Mouse (Mus musculus): Measurements from ENCODE around the gene Gm5891. TPM values are rescaled to one million over a fixed set of nuclear protein-coding genes. Genes with fewer than 3 reads are reported as not detected.

Gm5891 gene
- not detected for polyA plus RNA-seq (2014; fragmentation: Illumina TruSeq; extraction: RNeasy Lipid Tissue Mini Kit (QIAGEN cat#74804); ENCODE audit: low read depth, low replicate concordance)

DNA sequence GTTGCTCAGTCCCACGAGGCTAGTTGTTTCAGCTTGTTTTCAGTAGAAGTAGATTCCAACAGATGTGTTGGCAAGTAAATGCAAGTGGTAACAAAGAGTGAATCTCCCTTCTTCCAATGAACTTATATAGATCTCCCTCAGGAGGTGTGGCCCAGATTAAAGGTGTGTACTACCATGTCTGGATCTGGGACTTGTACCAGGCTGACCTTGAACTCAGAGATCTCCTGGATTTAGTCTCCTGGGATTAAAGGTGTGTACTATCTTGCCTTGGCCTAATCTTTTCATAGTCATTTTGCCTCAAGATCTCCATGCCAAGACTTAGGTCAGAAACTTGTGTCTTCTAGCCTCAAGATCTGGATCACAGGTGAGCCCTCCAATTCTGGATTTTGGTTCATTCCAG, at the start of gene Gm5891:
Gene Gm5891 (minus strand): TSS at position 101 of the 400 bp plus-strand sequence.

Other genes with a start within 250 kb of the Gm5891 start
- gene Gm4175, start 159.8 kb downstream of the Gm5891 start, polyA plus RNA-seq (2014; fragmentation: Illumina TruSeq; extraction: RNeasy Lipid Tissue Mini Kit (QIAGEN cat#74804); ENCODE audit: low read depth, low replicate concordance): not detected
- gene Gm4177, start 124.6 kb downstream of the Gm5891 start, polyA plus RNA-seq (2014; fragmentation: Illumina TruSeq; extraction: RNeasy Lipid Tissue Mini Kit (QIAGEN cat#74804); ENCODE audit: low read depth, low replicate concordance): not detected
- not detected for gene Vmn1r135, start 88.9 kb downstream of the Gm5891 start, polyA plus RNA-seq (2014; fragmentation: Illumina TruSeq; extraction: RNeasy Lipid Tissue Mini Kit (QIAGEN cat#74804); ENCODE audit: low read depth, low replicate concordance)
- not detected for gene Gm5725, start 77.0 kb downstream of the Gm5891 start, polyA plus RNA-seq (2014; fragmentation: Illumina TruSeq; extraction: RNeasy Lipid Tissue Mini Kit (QIAGEN cat#74804); ENCODE audit: low read depth, low replicate concordance)
- not detected for gene Vmn1r137, start 73.3 kb upstream of the Gm5891 start, polyA plus RNA-seq (2014; fragmentation: Illumina TruSeq; extraction: RNeasy Lipid Tissue Mini Kit (QIAGEN cat#74804); ENCODE audit: low read depth, low replicate concordance)
- gene Vmn1r138, start 107.6 kb upstream of the Gm5891 start, polyA plus RNA-seq (2014; fragmentation: Illumina TruSeq; extraction: RNeasy Lipid Tissue Mini Kit (QIAGEN cat#74804); ENCODE audit: low read depth, low replicate concordance): not detected
- not detected for gene Gm6176, start 135.0 kb upstream of the Gm5891 start, polyA plus RNA-seq (2014; fragmentation: Illumina TruSeq; extraction: RNeasy Lipid Tissue Mini Kit (QIAGEN cat#74804); ENCODE audit: low read depth, low replicate concordance)
- gene Vmn1r139, start 147.8 kb upstream of the Gm5891 start, polyA plus RNA-seq (2014; fragmentation: Illumina TruSeq; extraction: RNeasy Lipid Tissue Mini Kit (QIAGEN cat#74804); ENCODE audit: low read depth, low replicate concordance): not detected
- not detected for gene Gm16451, start 197.0 kb upstream of the Gm5891 start, polyA plus RNA-seq (2014; fragmentation: Illumina TruSeq; extraction: RNeasy Lipid Tissue Mini Kit (QIAGEN cat#74804); ENCODE audit: low read depth, low replicate concordance)
- not detected for gene Gm10666, start 213.4 kb upstream of the Gm5891 start, polyA plus RNA-seq (2014; fragmentation: Illumina TruSeq; extraction: RNeasy Lipid Tissue Mini Kit (QIAGEN cat#74804); ENCODE audit: low read depth, low replicate concordance)
- not detected for gene Vmn1r142, start 242.7 kb upstream of the Gm5891 start, polyA plus RNA-seq (2014; fragmentation: Illumina TruSeq; extraction: RNeasy Lipid Tissue Mini Kit (QIAGEN cat#74804); ENCODE audit: low read depth, low replicate concordance)